Mouse (Mus musculus) left cerebral cortex, postnatal 4 days (tissue): ENCODE measurements at regions not wholly inside any gene's neighbourhood (a gene's known extent, or its start where the extent isn't known, plus 50 kb on each side); places are given as distances from the start of the nearest gene placed in this dataset.
"Not testable (repeated sequence)": the region's sequence is repeated elsewhere in the genome, so short reads cannot be mapped to it uniquely, and the experiment has no call there.

Experiments
- DNase-seq: peaks from one replicate; pipeline ENCODE4 v3.0.0-alpha.2; 2022
- intact Hi-C: fragments of 180-260 bp; cut with DNase I; formaldehyde crosslinking; loops from one replicate; pipeline ENCODE4 v1.15.1; 2025

- DNase-seq = no peak
Measured at GRCm38 (mm10) chr7:69167456-69167855, 418.4 kb upstream of the Arrdc4 start.

GRCm38 (mm10) chr7:69161916-69162315 lies 412.9 kb upstream of the Arrdc4 start:
- intact Hi-C loops = no loop called here
- DNase-seq = no peak

More at GRCm38 (mm10) chr7:69167456-69167855, 418.4 kb upstream of the Arrdc4 start:
- intact Hi-C loops = no loop called here

- intact Hi-C loops = no loop called here
- DNase-seq = no peak
Measured at GRCm38 (mm10) chr7:69142351-69142750, 393.3 kb upstream of the Arrdc4 start.

GRCm38 (mm10) chr7:69133441-69133840 lies 384.4 kb upstream of the Arrdc4 start:
- intact Hi-C loops = no loop called here
- DNase-seq = no peak

GRCm38 (mm10) chr7:69101770-69102169 lies 352.7 kb upstream of the Arrdc4 start:
- DNase-seq, intact Hi-C loops: not testable (repeated sequence)

- intact Hi-C loops = no loop called here
- no peak for DNase-seq
Measured at GRCm38 (mm10) chr7:69097587-69098095, 348.6 kb upstream of the Arrdc4 start.

- no peak for DNase-seq
- intact Hi-C loops = no loop called here
Measured at GRCm38 (mm10) chr7:69074780-69075179, 325.7 kb upstream of the Arrdc4 start.

- intact Hi-C loops = no loop called here
- DNase-seq = no peak
Measured at GRCm38 (mm10) chr7:69062994-69063393, 314.0 kb upstream of the Arrdc4 start.

- no peak for DNase-seq
- intact Hi-C loops = no loop called here
Measured at GRCm38 (mm10) chr7:69062506-69062905, 313.5 kb upstream of the Arrdc4 start.

- DNase-seq = peak; percentile 8
- intact Hi-C loops = no loop called here
Measured at GRCm38 (mm10) chr7:69062094-69062493, 313.1 kb upstream of the Arrdc4 start.

- no peak for DNase-seq
- intact Hi-C loops = no loop called here
Measured at GRCm38 (mm10) chr7:69061242-69061641, 312.2 kb upstream of the Arrdc4 start.

- intact Hi-C loops = no loop called here
Measured at GRCm38 (mm10) chr7:69016575-69016974, 267.5 kb upstream of the Arrdc4 start.

GRCm38 (mm10) chr7:69015047-69015446 lies 266.0 kb upstream of the Arrdc4 start:
- intact Hi-C loops = no loop called here
- no peak for DNase-seq

More at GRCm38 (mm10) chr7:69016575-69016974, 267.5 kb upstream of the Arrdc4 start:
- DNase-seq = no peak

- intact Hi-C loops = no loop called here
- no peak for DNase-seq
Measured at GRCm38 (mm10) chr7:69007237-69007636, 258.2 kb upstream of the Arrdc4 start.

GRCm38 (mm10) chr7:68988061-68988460 lies 239.0 kb upstream of the Arrdc4 start:
- intact Hi-C loops = loop anchor here (10.0 kb wide), 1 partner anchor 497 kb away; no protein-coding TSS in a partner anchor
- no peak for DNase-seq

- intact Hi-C loops = loop anchor here (10.0 kb wide), 1 partner anchor 501 kb away; no protein-coding TSS in a partner anchor
- no peak for DNase-seq
Measured at GRCm38 (mm10) chr7:68983937-68984336, 234.9 kb upstream of the Arrdc4 start.

- intact Hi-C loops = loop anchor here (10.0 kb wide), 1 partner anchor 502 kb away; no protein-coding TSS in a partner anchor
Measured at GRCm38 (mm10) chr7:68982914-68983502, 234.0 kb upstream of the Arrdc4 start.

GRCm38 (mm10) chr7:68978576-68978975 lies 229.5 kb upstream of the Arrdc4 start:
- intact Hi-C loops = loop anchor here (5.0 to 10.0 kb wide), 2 partner anchors 1359 to 1386 kb away; partner anchors contain the start of gene Nr2f2
- DNase-seq = no peak

More at GRCm38 (mm10) chr7:68982914-68983502, 234.0 kb upstream of the Arrdc4 start:
- no peak for DNase-seq

GRCm38 (mm10) chr7:68976813-68977752 lies 228.0 kb upstream of the Arrdc4 start:
- intact Hi-C loops = loop anchor here (5.0 to 10.0 kb wide), 2 partner anchors 1360 to 1388 kb away; partner anchors contain the start of gene Nr2f2

GRCm38 (mm10) chr7:68975956-68976355 lies 226.9 kb upstream of the Arrdc4 start:
- no peak for DNase-seq
- intact Hi-C loops = loop anchor here (5.0 to 10.0 kb wide), 2 partner anchors 1361 to 1389 kb away; partner anchors contain the start of gene Nr2f2

More at GRCm38 (mm10) chr7:68976813-68977752, 228.0 kb upstream of the Arrdc4 start:
- peak; percentile 26 for DNase-seq

- intact Hi-C loops = loop anchor here (5.0 to 10.0 kb wide), 2 partner anchors 1362 to 1389 kb away; partner anchors contain the start of gene Nr2f2
- DNase-seq = no peak
Measured at GRCm38 (mm10) chr7:68975580-68975894, 226.5 kb upstream of the Arrdc4 start.
